8 mouse cellular contexts compared by ENCODE assay signal in genomic region chr3:131019163-131019956, GRCm38 (mm10).
DNase-seq lines count a peak whose midpoint lies in the region; ATAC-seq and TF ChIP-seq lines count a peak whose summit lies in the region.

No protein-coding gene starts in this region.

- peak overlapping the region; percentile 49 for H3K9ac ChIP-seq in embryonic facial prominence, embryonic 14.5 days (ENCODE audit: low read depth, low read length)

- H3K36me3 ChIP-seq in embryonic facial prominence, embryonic 14.5 days (ENCODE audit: control insufficient read depth, insufficient read depth, low read length), result no peaks in the 10 kb centered on the region
- no peaks in the 10 kb centered on the region for H3K36me3 ChIP-seq in hindbrain, embryonic 10.5 days
- H3K36me3 ChIP-seq in thymus, adult 2 months (ENCODE audit: control insufficient read depth, insufficient read depth, low read length), result no peaks in the 10 kb centered on the region

- H3K4me3 ChIP-seq in embryonic facial prominence, embryonic 14.5 days (ENCODE audit: low read depth, low read length), result peak overlapping the region; percentile 24
- H3K4me3 ChIP-seq in hindbrain, embryonic 10.5 days, result peak overlapping the region; percentile 40
- H3K4me3 ChIP-seq in thymus, adult 2 months (ENCODE audit: control insufficient read depth, insufficient read depth, low read length), result peak overlapping the region; percentile 67

- ATAC-seq in cerebellum, adult (ENCODE audit: insufficient number of reproducible peaks, low FRiP score, low TSS enrichment), result 0 out of 2 replicates have a peak, but pooled peaks have one; percentile 33
- ATAC-seq in embryonic facial prominence, embryonic 14.5 days (ENCODE audit: low read depth), result peak; percentile 73; the same call in 1 of the 2 replicates
- ATAC-seq in monocyte, adult 5-6 weeks (replicated peaks; ENCODE audit: insufficient number of reproducible peaks, low FRiP score, low TSS enrichment, poor library complexity, severe bottlenecking), result peak; percentile 49; the same call in 1 of the 2 replicates

- intact Hi-C loops in left cerebral cortex, postnatal 14 days (cut with DNase I), result no loop called here

- H3K4me1 ChIP-seq in embryonic facial prominence, embryonic 14.5 days (ENCODE audit: control insufficient read depth, insufficient read depth, low read length), result peaks cover 11% of the 10 kb centered on the region
- H3K4me1 ChIP-seq in hindbrain, embryonic 10.5 days (replicated peaks), result peaks cover 26% of the 10 kb centered on the region
- H3K4me1 ChIP-seq in thymus, adult 2 months (replicated peaks; ENCODE audit: control insufficient read depth, insufficient read depth, low read length), result peaks cover 54% of the 10 kb centered on the region

- no peak for TF ChIP-seq CTCF in thymus, adult 2 months (IDR thresholded peaks at IDR 0.05; ENCODE audit: borderline replicate concordance, control insufficient read depth, extremely low read depth, insufficient read depth, low read length, poor library complexity)

- 15% methylated on average over 23 of the region's 23 CpGs for WGBS in embryonic facial prominence, embryonic 14.5 days
- WGBS in hindbrain, embryonic 10.5 days, result 14% methylated on average over 23 of the region's 23 CpGs
- 3% methylated on average over 23 of the region's 23 CpGs for WGBS in thymus, adult 2 months

- peak; percentile 95 for TF ChIP-seq POLR2A in thymus, adult 2 months (IDR thresholded peaks at IDR 0.05; ENCODE audit: control insufficient read depth, extremely low read depth, insufficient read depth, low read length, poor library complexity)

- H3K27me3 ChIP-seq in embryonic facial prominence, embryonic 14.5 days (replicated peaks; ENCODE audit: control insufficient read depth, insufficient read depth, low read length), result no peaks in the 10 kb centered on the region
- 0 out of 2 replicates have a peak, but pooled peaks cover 6% of the 10 kb centered on the region for H3K27me3 ChIP-seq in hindbrain, embryonic 10.5 days (ENCODE audit: insufficient read depth, poor library complexity, severe bottlenecking)
- H3K27me3 ChIP-seq in thymus, adult 2 months (ENCODE audit: control insufficient read depth, insufficient read depth, low read length), result no peaks in the 10 kb centered on the region

- peak overlapping the region; percentile 54 for H3K4me2 ChIP-seq in embryonic facial prominence, embryonic 14.5 days (ENCODE audit: low read depth, low read length)

- H3K27ac ChIP-seq in embryonic facial prominence, embryonic 14.5 days (replicated peaks; ENCODE audit: low read depth, low read length), result peak overlapping the region; percentile 58
- peak overlapping the region; percentile 81 for H3K27ac ChIP-seq in hindbrain, embryonic 10.5 days
- H3K27ac ChIP-seq in thymus, adult 2 months (ENCODE audit: control insufficient read depth, insufficient read depth, low read length), result peak overlapping the region; percentile 99

- H3K9me3 ChIP-seq in embryonic facial prominence, embryonic 14.5 days (ENCODE audit: control insufficient read depth, low read length), result no peaks in the 10 kb centered on the region
- H3K9me3 ChIP-seq in hindbrain, embryonic 10.5 days, result no peaks in the 10 kb centered on the region

- no peak for DNase-seq in cerebellum, adult 8-10 months
- peak; percentile 72 for DNase-seq in embryonic facial prominence, embryonic 14.5 days (ENCODE audit: low spot score)
- DNase-seq in hindbrain, embryonic 10.5 days (ENCODE audit: low spot score), result peak; percentile 59
- DNase-seq in liver, result peak; percentile 42
- peak; percentile 81 for DNase-seq in thymus, adult 2 months
- DNase-seq in left cerebral cortex, postnatal 14 days (ENCODE audit: low spot score in 2 of 2), result no peak

Comparison
In these comparisons a context has a peak if more than half of its experiments do, and no peak if none do; other contexts are left out.
1. DNase-seq: peak in embryonic facial prominence, embryonic 14.5 days (single experiment), hindbrain, embryonic 10.5 days (single experiment), liver (single experiment) and thymus, adult 2 months (single experiment); none in cerebellum, adult 8-10 months (single experiment) and left cerebral cortex, postnatal 14 days (0 of 2).
2. Peak in every context shown above with its lines, with median percentiles within 50 percentile points of each other: ATAC-seq, H3K27ac ChIP-seq and H3K4me3 ChIP-seq.